26 mouse cellular contexts compared by ENCODE assay signal in the genomic region with DNA sequence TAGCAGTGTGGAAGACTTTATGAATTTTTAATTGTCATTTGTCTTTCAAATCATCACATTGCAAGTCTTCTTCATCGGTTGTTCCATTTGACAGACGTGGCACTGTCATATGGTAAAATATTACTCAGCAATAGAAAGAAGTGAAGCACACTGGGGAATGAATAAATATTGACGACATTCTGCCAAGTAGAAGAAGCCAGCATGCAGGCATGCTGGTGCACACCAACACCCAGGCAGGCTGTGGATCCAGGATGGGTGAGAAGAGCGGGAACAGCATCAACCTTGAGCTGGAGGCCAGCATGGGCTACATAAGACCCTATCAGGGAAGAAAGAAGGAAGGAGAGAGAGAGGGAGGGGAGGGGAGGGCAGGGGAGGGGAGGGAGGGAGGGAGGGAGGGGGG.
DNase-seq lines count a peak whose midpoint lies in the region; ATAC-seq and TF ChIP-seq lines count a peak whose summit lies in the region.
"Had no signal": no experiment of that assay in that cellular context is flagged by ENCODE, and none has a peak within 500 bp of the region (broad histone marks: within the 10 kb centered on the region; RNA-seq: fewer than 3 reads in every experiment).

No protein-coding gene starts in this region.

- no peaks in the 10 kb centered on the region; the same call in 1 of the 2 replicates for H3K27me3 ChIP-seq in forebrain, embryonic 13.5 days
- no peaks in the 10 kb centered on the region for H3K27me3 ChIP-seq in forebrain, embryonic 11.5 days (ENCODE audit: control insufficient read depth, insufficient read depth, low read length)
- 0 out of 2 replicates have a peak, but pooled peaks cover 2% of the 10 kb centered on the region for H3K27me3 ChIP-seq in forebrain, embryonic 15.5 days
- no peaks in the 10 kb centered on the region for H3K27me3 ChIP-seq in forebrain, embryonic 10.5 days (ENCODE audit: poor library complexity, severe bottlenecking)
- H3K27me3 ChIP-seq in forebrain, postnatal 0 days (ENCODE audit: insufficient read depth, low read length) = no peaks in the 10 kb centered on the region
- H3K27me3 ChIP-seq: CH12.LX; embryonic facial prominence, embryonic 13.5 days; embryonic facial prominence, embryonic 15.5 days; Patski had no signal

- H3K36me3 ChIP-seq in forebrain, embryonic 13.5 days (ENCODE audit: poor library complexity, severe bottlenecking) = no peaks in the 10 kb centered on the region
- no peaks in the 10 kb centered on the region for H3K36me3 ChIP-seq in forebrain, embryonic 11.5 days (ENCODE audit: control insufficient read depth, insufficient read depth, low read length)
- no peaks in the 10 kb centered on the region for H3K36me3 ChIP-seq in forebrain, embryonic 15.5 days
- H3K36me3 ChIP-seq in forebrain, embryonic 10.5 days (replicated peaks) = no peaks in the 10 kb centered on the region
- no peaks in the 10 kb centered on the region for H3K36me3 ChIP-seq in forebrain, postnatal 0 days (ENCODE audit: insufficient read depth)
- H3K36me3 ChIP-seq: embryonic facial prominence, embryonic 13.5 days; embryonic facial prominence, embryonic 15.5 days; G1E had no signal

- H3K9me3 ChIP-seq in forebrain, embryonic 13.5 days (replicated peaks) = no peaks in the 10 kb centered on the region
- H3K9me3 ChIP-seq in forebrain, embryonic 11.5 days (ENCODE audit: control insufficient read depth, low read length) = no peaks in the 10 kb centered on the region
- no peaks in the 10 kb centered on the region for H3K9me3 ChIP-seq in forebrain, embryonic 15.5 days
- H3K9me3 ChIP-seq in forebrain, embryonic 10.5 days = no peaks in the 10 kb centered on the region
- H3K9me3 ChIP-seq in forebrain, postnatal 0 days (ENCODE audit: low read length) = no peaks in the 10 kb centered on the region
- H3K9me3 ChIP-seq: embryonic facial prominence, embryonic 13.5 days; embryonic facial prominence, embryonic 15.5 days; G1E had no signal

- TF ChIP-seq CTCF in forebrain, postnatal 0 days (IDR thresholded peaks at IDR 0.05; ENCODE audit: low read depth) = no peak

- H3K4me1 ChIP-seq in forebrain, embryonic 13.5 days = peaks cover 12% of the 10 kb centered on the region
- H3K4me1 ChIP-seq in forebrain, embryonic 11.5 days (replicated peaks; ENCODE audit: control insufficient read depth, insufficient read depth, low read length) = no peaks in the 10 kb centered on the region; the same call in 1 of the 2 replicates
- 0 out of 2 replicates have a peak, but pooled peaks cover 12% of the 10 kb centered on the region for H3K4me1 ChIP-seq in forebrain, embryonic 15.5 days
- peaks cover 22% of the 10 kb centered on the region for H3K4me1 ChIP-seq in forebrain, embryonic 10.5 days
- H3K4me1 ChIP-seq in forebrain, postnatal 0 days (ENCODE audit: insufficient read depth) = no peaks in the 10 kb centered on the region

- H3K9ac ChIP-seq in forebrain, embryonic 13.5 days = no peak overlapping the region
- H3K9ac ChIP-seq in forebrain, embryonic 11.5 days (ENCODE audit: low read length) = no peak overlapping the region
- H3K9ac ChIP-seq in forebrain, embryonic 15.5 days (replicated peaks) = no peak overlapping the region
- H3K9ac ChIP-seq in forebrain, postnatal 0 days = no peak overlapping the region
- H3K9ac ChIP-seq: embryonic facial prominence, embryonic 13.5 days; embryonic facial prominence, embryonic 15.5 days had no signal

- no peak overlapping the region for H3K27ac ChIP-seq in forebrain, embryonic 13.5 days
- H3K27ac ChIP-seq in forebrain, embryonic 11.5 days (ENCODE audit: low read depth, low read length) = no peak overlapping the region
- H3K27ac ChIP-seq in forebrain, embryonic 15.5 days (replicated peaks) = no peak overlapping the region
- H3K27ac ChIP-seq in forebrain, embryonic 10.5 days = no peak overlapping the region
- no peak overlapping the region for H3K27ac ChIP-seq in forebrain, postnatal 0 days (ENCODE audit: low read depth, low read length)
- H3K27ac ChIP-seq: embryonic facial prominence, embryonic 13.5 days; embryonic facial prominence, embryonic 15.5 days had no signal

- 78% methylated on average over 4 of the region's 4 CpGs for WGBS in forebrain, embryonic 13.5 days
- WGBS in forebrain, embryonic 11.5 days = 90% methylated on average over 4 of the region's 4 CpGs
- 75% methylated on average over 4 of the region's 4 CpGs for WGBS in forebrain, embryonic 15.5 days
- WGBS in forebrain, embryonic 10.5 days = 90% methylated on average over 4 of the region's 4 CpGs
- WGBS in forebrain, postnatal 0 days = 46% methylated on average over 4 of the region's 4 CpGs

- DNase-seq in forebrain, embryonic 11.5 days (ENCODE audit: low spot score) = no peak
- no peak for DNase-seq in forebrain, embryonic 10.5 days (ENCODE audit: extremely low spot score, low spot score)
- DNase-seq in layer of hippocampus, adult 9-11 months = peak; percentile 28
- DNase-seq in layer of hippocampus, adult 8-10 months (ENCODE audit: low spot score in 2 of 2) = no peak
- peak; percentile 30 for DNase-seq in forebrain, postnatal 0 days
- no peak for DNase-seq in urinary bladder, postnatal 14 days (ENCODE audit: low spot score)
- DNase-seq: adrenal gland, adult 8-10 months; adrenal gland, postnatal 14 days; adrenal gland, postnatal 36 days; B cell, adult 2 months; cerebellum, adult 11 months; cerebellum, adult 18-20 months; cerebellum, adult 8-10 months; cerebellum, adult 9-11 months; cerebellum, postnatal 14 days; cerebellum, postnatal 36 days had no signal

- no peak overlapping the region for H3K4me2 ChIP-seq in forebrain, embryonic 13.5 days
- no peak overlapping the region for H3K4me2 ChIP-seq in forebrain, embryonic 11.5 days (ENCODE audit: low read depth, low read length, severe bottlenecking)
- no peak overlapping the region for H3K4me2 ChIP-seq in forebrain, embryonic 15.5 days (replicated peaks)
- H3K4me2 ChIP-seq in forebrain, postnatal 0 days (ENCODE audit: low read depth) = no peak overlapping the region
- H3K4me2 ChIP-seq: embryonic facial prominence, embryonic 13.5 days; embryonic facial prominence, embryonic 15.5 days had no signal

- ATAC-seq in forebrain, embryonic 13.5 days = peak; percentile 78; the same call in 1 of the 2 replicates
- no peak for ATAC-seq in forebrain, embryonic 11.5 days (replicated peaks; ENCODE audit: low FRiP score)
- peak; percentile 62; the same call in 1 of the 2 replicates for ATAC-seq in forebrain, embryonic 15.5 days (replicated peaks)
- peak; percentile 81 for ATAC-seq in forebrain, postnatal 0 days
- ATAC-seq: activated CD4-positive, CD25-positive, alpha-beta regulatory T cell, adult 4 months; CD4-positive, CD25-positive, alpha-beta regulatory T cell, adult 4 months; Patski had no signal

- H3K4me3 ChIP-seq in forebrain, embryonic 13.5 days = no peak overlapping the region
- H3K4me3 ChIP-seq in forebrain, embryonic 11.5 days (ENCODE audit: low read depth, low read length) = no peak overlapping the region
- no peak overlapping the region for H3K4me3 ChIP-seq in forebrain, embryonic 15.5 days
- no peak overlapping the region for H3K4me3 ChIP-seq in forebrain, embryonic 10.5 days
- no peak overlapping the region for H3K4me3 ChIP-seq in forebrain, postnatal 0 days (ENCODE audit: low read depth, low read length)
- H3K4me3 ChIP-seq: embryonic facial prominence, embryonic 13.5 days; embryonic facial prominence, embryonic 15.5 days; erythroblast, embryonic 14.5 days had no signal

Comparison
In these comparisons a context has a peak if more than half of its experiments do, and no peak if none do; other contexts are left out.
1. DNase-seq: peak in layer of hippocampus, adult 9-11 months (single experiment) and forebrain, postnatal 0 days (single experiment); none in forebrain, embryonic 11.5 days (single experiment), forebrain, embryonic 10.5 days (single experiment), layer of hippocampus, adult 8-10 months (0 of 2) and urinary bladder, postnatal 14 days (single experiment).